Mouse (Mus musculus): ENCODE results near the gene Ifitm2.

GRCm38 (mm10) chr7:140998853-140999700 is 43.3 kb upstream of the Ifitm2 start:
- TF ChIP-seq CTCF (IDR thresholded peaks at IDR 0.05; ENCODE audit: borderline replicate concordance, insufficient read depth, low read depth, low read length) (no peak), POLR2A (IDR thresholded peaks at IDR 0.05; ENCODE audit: borderline replicate concordance, insufficient read depth, low read length) (no peak)
